Mouse (Mus musculus) testis, adult 2 months (tissue): ENCODE measurements around the gene Slc38a2.

ENCODE experiments used
- CTCF ChIP-seq: fragments of 200-500 bp; IDR thresholded peaks from 2 replicates; pipeline ENCODE4 v1.5.1; 2012; ENCODE audit warnings: low read depth, mild to moderate bottlenecking, inconsistent platforms, low read length, moderate library complexity; ENCODE audit not compliant: control insufficient read depth, insufficient read depth, insufficient replicate concordance
- POLR2A ChIP-seq: fragments of 200-500 bp; IDR thresholded peaks from 2 replicates; pipeline ENCODE4 v1.6.1; 2012; ENCODE audit warnings: low read depth, mild to moderate bottlenecking, inconsistent platforms, low read length, moderate library complexity; ENCODE audit not compliant: control insufficient read depth

DNA sequence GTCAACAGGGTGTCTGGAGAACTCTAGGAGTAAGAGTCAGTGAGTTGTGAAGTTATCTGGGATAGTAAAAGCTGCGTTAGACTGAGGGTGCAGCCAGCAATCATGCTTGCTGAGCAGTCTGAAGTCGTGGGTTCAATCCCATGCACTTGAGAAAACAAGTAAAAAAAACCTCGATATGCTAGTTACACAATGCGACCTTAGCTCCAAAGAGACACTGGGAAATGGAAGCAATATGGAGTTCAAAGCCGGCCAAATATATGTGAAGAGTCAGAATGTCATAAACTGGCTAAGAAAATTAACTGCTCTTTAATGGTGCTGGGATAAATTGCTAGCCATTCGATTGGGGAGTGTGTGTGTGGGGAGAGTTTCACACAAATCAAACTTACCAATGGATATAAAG, 47.5 kb upstream of the Slc38a2 start:
- TF ChIP-seq CTCF, result no peak
- no peak for TF ChIP-seq POLR2A
